In the genomic region with DNA sequence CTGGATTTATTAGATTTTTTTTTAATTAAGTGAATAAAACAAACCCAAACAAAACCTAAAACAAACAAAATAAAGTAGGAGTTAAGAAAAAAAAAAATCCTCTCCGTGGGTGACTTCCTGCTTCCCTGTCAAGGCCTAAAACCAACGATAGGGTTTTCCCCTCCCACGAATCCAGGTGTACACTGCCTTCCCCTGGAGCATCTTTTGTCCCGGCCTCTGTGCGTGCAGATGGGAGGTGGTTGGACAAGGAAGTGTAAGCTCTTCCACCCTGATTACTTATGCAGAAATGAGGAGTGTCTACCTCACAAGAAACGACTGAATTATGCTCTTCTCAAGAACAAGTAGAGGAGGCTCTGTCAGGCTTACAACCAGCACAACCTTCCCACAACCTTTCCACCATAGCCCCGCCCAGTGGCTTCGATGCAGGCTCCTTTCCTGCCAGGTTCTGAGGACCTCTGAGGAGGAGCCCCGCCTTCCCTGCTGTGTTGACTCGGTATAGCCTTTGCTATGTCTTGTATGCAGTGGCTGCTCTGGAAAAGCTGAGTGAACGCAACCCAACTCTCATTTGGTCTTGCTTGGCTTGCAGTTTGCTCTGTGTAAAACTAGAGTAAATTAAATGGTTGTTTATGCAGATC, we compare ENCODE assay signal across 9 mouse cellular contexts. TPM values are rescaled to one million over a fixed set of nuclear protein-coding genes. Genes with fewer than 3 reads are reported as not detected.
A peak's percentile ranks its signal among the peaks of the same experiment; 100 is the strongest.
DNase-seq lines count a peak whose midpoint lies in the region; ATAC-seq and TF ChIP-seq lines count a peak whose summit lies in the region.
"Had no signal": no experiment of that assay in that cellular context is flagged by ENCODE, and none has a peak within 500 bp of the region (broad histone marks: within the 10 kb centered on the region; RNA-seq: fewer than 3 reads in every experiment).

No protein-coding gene starts in this region.

- no peak for TF ChIP-seq CTCF in heart, adult 2 months (IDR thresholded peaks at IDR 0.05)
- TF ChIP-seq CTCF in G1E (IDR thresholded peaks at IDR 0.05; ENCODE audit: low read depth, low read length), result no peak

- intact Hi-C loops in heart, adult 2 months (cut with DNase I), result loop anchor here (5.0 to 10.0 kb wide), 2 partner anchors 161 to 394 kb away; a partner anchor contains a TSS
- intact Hi-C loops in heart, postnatal 36 days (cut with DNase I), result loop anchor here (5.0 kb wide), 1 partner anchor 391 kb away; no protein-coding TSS in a partner anchor

- H3K27ac ChIP-seq in heart, adult 2 months, result peak overlapping the region; percentile 48
- no peak overlapping the region for H3K27ac ChIP-seq in heart, embryonic 14.5 days (replicated peaks in 1 of 2; ENCODE audit: control insufficient read depth in 1 of 2, insufficient read depth in 1 of 2, low read depth in 2 of 2, low read length in 2 of 2)
- 0 out of 2 replicates have a peak overlapping the region, but pooled peaks have one; percentile 40 for H3K27ac ChIP-seq in limb, embryonic 15.5 days
- H3K27ac ChIP-seq in neural tube, embryonic 14.5 days (ENCODE audit: low read depth, low read length), result peak overlapping the region; percentile 60

- peak overlapping the region; percentile 38 for H3K4me3 ChIP-seq in heart, adult 2 months
- no peak overlapping the region for H3K4me3 ChIP-seq in G1E (ENCODE audit: low read depth, low read length)
- H3K4me3 ChIP-seq in heart, embryonic 14.5 days (ENCODE audit: control insufficient read depth in 1 of 2, insufficient read depth in 1 of 2, low read depth in 1 of 2, low read length in 2 of 2), result peak overlapping the region in 1 of 2 experiments; percentile 37; a peak in 2 of 4 replicates
- peak overlapping the region; percentile 25; the same call in 1 of the 2 replicates for H3K4me3 ChIP-seq in limb, embryonic 15.5 days
- no peak overlapping the region for H3K4me3 ChIP-seq in neural tube, embryonic 14.5 days (ENCODE audit: low read depth, low read length)

- 23% methylated on average over 11 of the region's 11 CpGs for WGBS in heart, adult 2 months
- WGBS in heart, embryonic 14.5 days, result 16% methylated on average over 11 of the region's 11 CpGs
- WGBS in limb, embryonic 15.5 days, result 15% methylated on average over 11 of the region's 11 CpGs
- WGBS in neural tube, embryonic 14.5 days, result 16% methylated on average over 11 of the region's 11 CpGs

- peak overlapping the region; percentile 39; the same call in 1 of the 2 replicates for H3K9ac ChIP-seq in heart, adult 2 months (ENCODE audit: low read depth, low read length)
- peak overlapping the region; percentile 59 for H3K9ac ChIP-seq in heart, embryonic 14.5 days (ENCODE audit: low read length)
- no peak overlapping the region for H3K9ac ChIP-seq in limb, embryonic 15.5 days
- no peak overlapping the region for H3K9ac ChIP-seq in neural tube, embryonic 14.5 days (replicated peaks; ENCODE audit: low read depth, low read length)

- H3K4me1 ChIP-seq in heart, adult 2 months (ENCODE audit: control insufficient read depth, insufficient read depth, low read length), result peaks cover 6% of the 10 kb centered on the region
- H3K4me1 ChIP-seq in G1E (ENCODE audit: insufficient read depth, low read depth, low read length), result peaks cover 15% of the 10 kb centered on the region
- H3K4me1 ChIP-seq in heart, embryonic 14.5 days (ENCODE audit: control insufficient read depth in 2 of 2, insufficient read depth in 2 of 2, low read length in 2 of 2), result peaks cover 7 to 10% of the 10 kb centered on the region in 2 experiments; a peak in 3 of 4 replicates
- H3K4me1 ChIP-seq in limb, embryonic 15.5 days, result peaks cover 11% of the 10 kb centered on the region; the same call in 1 of the 2 replicates
- peaks cover 12% of the 10 kb centered on the region; the same call in 1 of the 2 replicates for H3K4me1 ChIP-seq in neural tube, embryonic 14.5 days (ENCODE audit: control insufficient read depth, insufficient read depth, low read length)

- no peaks in the 10 kb centered on the region for H3K36me3 ChIP-seq in heart, adult 2 months (ENCODE audit: control insufficient read depth, insufficient read depth, low read length)
- H3K36me3 ChIP-seq in G1E (replicated peaks), result no peaks in the 10 kb centered on the region
- no peaks in the 10 kb centered on the region for H3K36me3 ChIP-seq in heart, embryonic 14.5 days (ENCODE audit: control insufficient read depth, insufficient read depth, low read length)
- H3K36me3 ChIP-seq in limb, embryonic 15.5 days, result no peaks in the 10 kb centered on the region
- no peaks in the 10 kb centered on the region for H3K36me3 ChIP-seq in neural tube, embryonic 14.5 days (ENCODE audit: control insufficient read depth, insufficient read depth, low read length)

- no peak for TF ChIP-seq POLR2A in heart, adult 2 months (IDR thresholded peaks at IDR 0.05; ENCODE audit: insufficient read depth, low read depth, low read length)

- no peaks in the 10 kb centered on the region for H3K79me2 ChIP-seq in heart, adult 2 months (replicated peaks; ENCODE audit: control insufficient read depth, insufficient read depth, low read length)

- H3K9me3 ChIP-seq in G1E (replicated peaks), result no peaks in the 10 kb centered on the region
- H3K9me3 ChIP-seq in heart, embryonic 14.5 days (ENCODE audit: control insufficient read depth, low read length), result no peaks in the 10 kb centered on the region
- no peaks in the 10 kb centered on the region for H3K9me3 ChIP-seq in limb, embryonic 15.5 days
- no peaks in the 10 kb centered on the region for H3K9me3 ChIP-seq in neural tube, embryonic 14.5 days (ENCODE audit: control insufficient read depth, low read length)

- peak; percentile 22; the same call in 1 of the 2 replicates for ATAC-seq in G1E (ENCODE audit: extremely low read depth, insufficient number of reproducible peaks, low FRiP score, poor library complexity, severe bottlenecking)
- no peak for ATAC-seq in heart, embryonic 14.5 days (ENCODE audit: insufficient number of reproducible peaks, insufficient read depth, low FRiP score, low read depth)
- ATAC-seq in limb, embryonic 15.5 days (ENCODE audit: insufficient number of reproducible peaks, low FRiP score, low TSS enrichment, low read depth), result 0 out of 2 replicates have a peak, but pooled peaks have one; percentile 9
- ATAC-seq in neural tube, embryonic 14.5 days (ENCODE audit: low read depth), result 0 out of 2 replicates have a peak, but pooled peaks have one; percentile 45

- TF ChIP-seq EP300 in heart, adult 2 months (IDR thresholded peaks at IDR 0.05; ENCODE audit: insufficient read depth, low read depth, low read length), result no peak

- DNase-seq in heart, adult 2 months, result peak in 1 of 2 experiments; percentile 14
- no peak for DNase-seq in heart, postnatal 36 days
- no peak for DNase-seq in G1E (ENCODE audit: low spot score)
- DNase-seq in ovary, postnatal 10 days (ENCODE audit: low spot score), result no peak
- DNase-seq in spleen, postnatal 10 days (ENCODE audit: low spot score in 2 of 2), result no peak

- peak overlapping the region; percentile 72 for H3K4me2 ChIP-seq in heart, embryonic 14.5 days (ENCODE audit: low read length)
- H3K4me2 ChIP-seq in limb, embryonic 15.5 days, result peak overlapping the region; percentile 49
- H3K4me2 ChIP-seq in neural tube, embryonic 14.5 days (ENCODE audit: low read depth, low read length), result peak overlapping the region; percentile 17

- H3K27me3 ChIP-seq in heart, adult 2 months (ENCODE audit: control insufficient read depth, insufficient read depth, low read length), result no peaks in the 10 kb centered on the region
- peaks cover 46% of the 10 kb centered on the region for H3K27me3 ChIP-seq in G1E (ENCODE audit: insufficient read depth, low read length)
- H3K27me3 ChIP-seq in heart, embryonic 14.5 days (ENCODE audit: control insufficient read depth, insufficient read depth, low read length), result no peaks in the 10 kb centered on the region; the same call in 1 of the 2 replicates
- H3K27me3 ChIP-seq in limb, embryonic 15.5 days, result no peaks in the 10 kb centered on the region
- H3K27me3 ChIP-seq in neural tube, embryonic 14.5 days (ENCODE audit: control insufficient read depth, insufficient read depth, low read length), result no peaks in the 10 kb centered on the region

RNA-seq across cellular contexts. Expression of a gene that starts 5.2 kb away (rescaled TPM):
- not detected for total RNA-seq in heart, adult 2 months (2021)
- polyA plus RNA-seq in heart, adult 2 months (2012; rRNA removed), result not detected in 2 replicates
- not detected for total RNA-seq in heart, postnatal 36 days (2021)
- total RNA-seq in G1E (2014; fragmentation: Nextera tagmentation) (not detected in 2 replicates), G1E (2017) (0.11 and 0.17 TPM in 2 replicates)
- polyA plus RNA-seq in G1E (2012), result not detected in 2 replicates
- not detected in 2 replicates for polyA plus RNA-seq in heart, embryonic 14.5 days (2014; fragmentation: Nextera tagmentation; extraction: Ambion mirVana)
- polyA plus RNA-seq in limb, embryonic 15.5 days (2015; fragmentation: Nextera tagmentation; extraction: Ambion mirVana), result 0.15 and 0.35 TPM in 2 replicates
- 0.18 and 0.20 TPM in 2 replicates for polyA plus RNA-seq in neural tube, embryonic 14.5 days (2014; fragmentation: Nextera tagmentation; extraction: Ambion mirVana)
- total RNA-seq: left cerebral cortex, postnatal 10 days had no signal

RNA-seq across cellular contexts. Expression of a gene that starts 35.2 kb away (rescaled TPM):
- 10 to 100 TPM; 13.7 to 17.3 TPM for total RNA-seq in heart, adult 2 months (2021)
- 4.5 and 9.3 TPM in 2 replicates for polyA plus RNA-seq in heart, adult 2 months (2012; rRNA removed)
- 10 to 100 TPM; 16.6 to 19.7 TPM for total RNA-seq in heart, postnatal 36 days (2021)
- total RNA-seq in G1E (2014; fragmentation: Nextera tagmentation) (43.1 and 54.0 TPM in 2 replicates), G1E (2017) (58.3 and 60.6 TPM in 2 replicates)
- 22.2 and 24.8 TPM in 2 replicates for polyA plus RNA-seq in G1E (2012)
- 10.8 and 11.5 TPM in 2 replicates for polyA plus RNA-seq in heart, embryonic 14.5 days (2014; fragmentation: Nextera tagmentation; extraction: Ambion mirVana)
- polyA plus RNA-seq in limb, embryonic 15.5 days (2015; fragmentation: Nextera tagmentation; extraction: Ambion mirVana), result 9.3 and 10.1 TPM in 2 replicates
- polyA plus RNA-seq in neural tube, embryonic 14.5 days (2014; fragmentation: Nextera tagmentation; extraction: Ambion mirVana), result 13.9 and 14.8 TPM in 2 replicates

Comparison
In these comparisons a context has a peak if more than half of its experiments do, and no peak if none do; other contexts are left out.
1. H3K27ac ChIP-seq: peak in heart, adult 2 months (single experiment), limb, embryonic 15.5 days (single experiment) and neural tube, embryonic 14.5 days (single experiment); none in heart, embryonic 14.5 days (0 of 2).
2. H3K4me3 ChIP-seq: peak in heart, adult 2 months (single experiment) and limb, embryonic 15.5 days (single experiment); none in G1E (single experiment) and neural tube, embryonic 14.5 days (single experiment).
3. H3K9ac ChIP-seq: peak in heart, adult 2 months (single experiment) and heart, embryonic 14.5 days (single experiment); none in limb, embryonic 15.5 days (single experiment) and neural tube, embryonic 14.5 days (single experiment).
4. H3K4me2 ChIP-seq: peak in every context shown above with its lines; median percentile 72 in heart, embryonic 14.5 days; 49 in limb, embryonic 15.5 days; 17 in neural tube, embryonic 14.5 days.